Mouse (Mus musculus) kidney, adult 9 months (tissue): ENCODE measurements around the gene Acbd6.

Experiments used
- DNase-seq: peaks from one replicate; pipeline ENCODE4 v3.0.0; 2022

The Acbd6 gene

GRCm38 (mm10) chr1:155656321-155656720, 98.4 kb downstream of the Acbd6 start:
- DNase-seq, result no peak

- no peak for DNase-seq
Observed at GRCm38 (mm10) chr1:155663994-155664393, 106.1 kb downstream of the Acbd6 start.

DNA sequence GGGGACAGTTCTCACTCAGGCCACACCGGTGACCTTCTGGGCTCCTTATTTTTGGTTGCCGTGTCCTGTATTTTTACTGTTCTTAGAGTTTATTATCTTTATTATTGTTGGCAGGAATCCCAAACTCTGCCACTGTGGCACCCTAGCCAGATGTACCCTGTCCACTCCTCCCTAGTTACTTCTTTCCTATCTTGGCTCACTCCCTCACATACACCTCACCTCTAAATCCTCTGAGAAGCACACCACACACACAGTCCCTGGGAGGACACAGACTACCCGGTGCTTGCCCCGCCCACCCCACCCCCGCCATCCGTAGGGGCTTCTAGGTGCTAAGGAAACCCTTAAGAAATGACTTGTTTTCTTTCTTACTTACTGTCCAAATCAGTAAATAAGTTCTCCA, 117.7 kb downstream of the Acbd6 start:
- DNase-seq, result no peak

DNA sequence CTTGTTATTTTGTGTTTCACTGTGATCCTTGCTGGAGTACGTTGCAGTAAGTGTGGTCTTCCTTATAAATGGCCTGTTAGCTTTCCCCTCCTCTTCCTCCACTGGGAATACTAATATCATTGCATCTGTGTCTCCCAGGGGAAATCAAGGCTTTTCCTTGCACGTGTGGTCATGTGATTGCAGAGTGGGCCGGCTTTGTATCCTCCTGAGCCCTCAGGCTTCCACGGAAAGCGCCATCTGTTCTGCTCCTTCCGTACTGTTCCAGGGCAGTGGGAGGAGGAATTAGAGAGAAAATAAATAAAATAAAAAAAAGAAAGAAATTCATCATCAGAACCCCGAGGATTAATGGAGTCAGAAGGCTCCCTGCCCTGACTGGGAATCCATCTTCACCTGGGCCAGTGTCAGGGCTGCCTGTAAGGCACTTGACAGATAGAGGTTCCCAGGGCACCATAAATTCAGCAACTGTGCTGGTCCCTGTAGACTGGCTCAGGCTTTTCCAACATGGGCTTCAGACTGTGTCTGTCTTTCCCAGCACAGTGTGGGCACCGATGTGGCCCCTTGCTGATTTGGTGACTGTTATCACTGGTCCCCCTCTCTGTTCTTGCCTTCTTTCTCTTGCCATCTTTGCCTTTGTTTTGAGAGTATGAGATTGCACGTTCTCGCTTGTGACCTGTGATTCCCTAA, 123.3 kb downstream of the Acbd6 start:
- no peak for DNase-seq

GRCm38 (mm10) chr1:155686816-155687215, 128.9 kb downstream of the Acbd6 start:
- no peak for DNase-seq

DNA sequence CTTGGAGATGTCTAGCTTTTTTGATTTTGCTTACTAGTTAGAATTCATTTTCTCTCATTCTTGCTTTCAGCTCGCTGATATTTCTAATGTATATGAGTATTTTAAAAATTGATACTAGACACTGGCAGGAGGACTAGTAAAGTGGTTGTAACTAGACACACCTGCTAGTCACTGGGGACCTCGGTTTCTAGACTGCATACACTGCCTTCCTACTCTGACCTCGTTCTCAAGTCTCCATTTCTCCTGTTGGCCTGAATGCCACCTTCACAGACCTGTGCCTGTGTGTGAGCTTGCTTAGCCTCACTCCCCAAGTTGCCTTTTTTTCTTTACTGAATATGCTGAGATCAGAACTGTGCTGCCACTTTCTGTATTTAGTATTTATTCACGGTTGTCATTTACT, 131.2 kb downstream of the Acbd6 start:
- DNase-seq, result no peak

DNA sequence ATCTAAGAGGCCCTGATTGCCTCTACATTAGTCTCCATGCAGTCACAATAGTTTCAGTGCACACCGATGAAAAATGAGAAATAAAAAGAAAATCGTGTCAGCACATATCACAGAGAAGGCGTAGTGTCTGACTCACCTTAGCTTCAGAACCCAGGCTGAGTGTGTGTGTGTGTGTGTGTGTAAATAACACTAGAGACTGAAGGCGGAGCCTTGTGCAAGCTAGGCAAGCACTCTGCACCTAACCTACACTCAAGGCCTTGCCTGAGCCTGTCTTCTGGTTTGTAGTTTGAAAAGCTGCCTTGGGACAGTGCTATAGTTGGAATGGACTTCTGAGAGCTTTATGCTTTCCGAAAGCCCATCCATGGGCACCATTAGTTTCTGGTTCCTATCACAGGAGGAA, 131.6 kb downstream of the Acbd6 start:
- DNase-seq, result no peak

GRCm38 (mm10) chr1:155692230-155692629, 134.3 kb downstream of the Acbd6 start:
- DNase-seq, result no peak

DNA sequence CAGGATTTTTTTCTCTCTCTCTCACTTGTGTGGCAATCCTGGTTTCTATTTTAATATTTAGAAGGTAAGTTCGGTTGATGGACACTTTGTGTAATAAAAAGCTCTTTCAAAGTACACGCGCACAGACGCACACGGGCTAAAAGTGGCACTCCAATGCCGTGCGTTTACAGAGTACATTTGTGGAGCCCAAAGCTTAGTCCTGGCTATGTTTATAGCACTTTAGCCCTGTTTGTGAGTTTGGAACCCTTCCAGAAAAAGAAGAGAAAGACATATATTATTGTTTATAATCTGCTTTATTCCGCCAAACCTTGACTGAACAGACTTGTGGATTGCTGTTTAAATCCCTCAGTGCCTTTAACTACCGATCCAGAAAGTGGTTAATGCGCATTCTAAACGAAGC, 135.1 kb downstream of the Acbd6 start:
- DNase-seq, result no peak

GRCm38 (mm10) chr1:155693443-155693842, 135.5 kb downstream of the Acbd6 start:
- no peak for DNase-seq

DNA sequence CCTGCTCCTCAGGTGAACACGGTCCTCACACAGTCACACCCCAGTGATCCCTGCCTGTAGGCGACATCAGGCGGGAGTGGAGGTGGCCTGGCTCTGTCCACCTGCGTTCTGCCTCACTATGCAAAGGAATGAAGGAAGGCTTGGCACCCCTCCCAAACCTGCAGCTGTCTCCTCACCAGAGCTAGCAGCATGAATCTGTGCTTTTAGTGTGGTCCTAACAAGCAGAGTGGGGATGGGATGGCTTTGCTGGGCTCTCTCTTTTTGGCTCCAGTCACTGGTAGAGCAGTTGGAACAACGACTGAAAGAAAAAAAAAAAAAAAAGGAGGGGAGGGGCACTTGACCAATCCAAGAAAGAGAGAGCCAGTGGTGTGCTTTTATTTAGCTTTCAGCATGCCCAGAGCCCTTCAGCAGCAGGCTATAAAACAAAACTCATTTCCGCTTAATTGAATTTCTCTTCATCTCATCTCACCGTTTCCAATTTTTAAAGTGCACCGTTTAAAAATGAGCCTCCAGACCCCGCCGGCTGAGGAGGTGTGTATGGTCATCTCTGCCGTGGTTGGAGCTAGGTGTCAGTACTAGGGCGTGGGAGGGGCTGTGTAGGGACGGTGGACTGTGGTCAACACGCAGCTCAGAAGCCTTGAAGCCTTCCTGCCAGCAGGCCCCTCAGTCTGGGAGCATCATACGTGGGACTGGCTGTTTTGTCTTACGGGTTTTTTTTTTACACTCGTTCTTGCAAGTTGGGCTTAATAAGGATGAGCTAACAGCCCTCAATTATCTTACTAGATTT, 140.6 kb downstream of the Acbd6 start:
- peak; percentile 5 for DNase-seq

- no peak for DNase-seq
Observed at GRCm38 (mm10) chr1:155700886-155701285, 143.0 kb downstream of the Acbd6 start.

DNA sequence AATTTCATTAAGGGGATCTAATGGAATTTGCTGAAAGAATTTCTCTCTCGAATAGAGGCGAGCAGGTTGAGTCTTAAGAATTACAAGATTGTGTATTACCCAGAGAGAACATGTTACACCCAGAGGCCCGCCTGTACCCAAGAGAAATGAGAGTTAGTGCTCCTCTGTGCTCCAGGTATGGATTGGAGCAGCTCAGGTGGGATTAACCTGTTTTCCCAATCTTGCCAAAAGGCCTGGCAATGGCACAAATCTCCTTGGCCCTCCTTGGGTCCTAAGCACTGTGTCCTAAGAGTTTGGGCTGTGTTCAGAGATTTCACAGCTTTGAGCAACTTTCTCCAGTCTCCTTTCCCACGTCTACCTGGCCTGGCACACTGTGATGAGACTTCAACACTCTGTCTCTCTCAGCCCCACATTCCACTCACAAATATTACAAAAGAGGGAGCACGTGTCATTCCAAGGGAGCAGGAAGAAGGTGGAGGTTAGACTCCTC, 145.3 kb downstream of the Acbd6 start:
- DNase-seq, result no peak

- no peak for DNase-seq
Observed at GRCm38 (mm10) chr1:155704182-155704581, 146.3 kb downstream of the Acbd6 start.

GRCm38 (mm10) chr1:155713306-155713705, 155.4 kb downstream of the Acbd6 start:
- no peak for DNase-seq

DNA sequence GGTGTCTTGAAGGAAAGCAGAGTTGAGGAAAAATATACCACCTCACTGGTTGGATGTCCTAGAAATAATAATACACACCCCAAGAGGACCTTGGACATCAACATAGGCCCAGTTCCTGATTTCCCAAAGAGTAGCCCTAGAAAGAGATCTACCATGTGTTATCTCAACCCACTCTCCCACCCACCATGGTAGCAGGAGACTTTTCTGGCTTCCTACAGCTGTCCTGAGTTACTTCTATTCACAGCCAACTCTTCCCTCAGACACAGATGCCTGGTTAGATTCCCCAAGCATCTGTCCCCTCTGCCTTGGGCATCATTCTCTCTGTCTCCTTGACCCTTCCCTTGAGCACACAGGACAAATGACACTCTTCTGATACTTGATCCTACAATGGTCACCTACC, 157.4 kb downstream of the Acbd6 start:
- no peak for DNase-seq

- DNase-seq, result no peak
Observed at GRCm38 (mm10) chr1:155717301-155717700, 159.4 kb downstream of the Acbd6 start.

DNA sequence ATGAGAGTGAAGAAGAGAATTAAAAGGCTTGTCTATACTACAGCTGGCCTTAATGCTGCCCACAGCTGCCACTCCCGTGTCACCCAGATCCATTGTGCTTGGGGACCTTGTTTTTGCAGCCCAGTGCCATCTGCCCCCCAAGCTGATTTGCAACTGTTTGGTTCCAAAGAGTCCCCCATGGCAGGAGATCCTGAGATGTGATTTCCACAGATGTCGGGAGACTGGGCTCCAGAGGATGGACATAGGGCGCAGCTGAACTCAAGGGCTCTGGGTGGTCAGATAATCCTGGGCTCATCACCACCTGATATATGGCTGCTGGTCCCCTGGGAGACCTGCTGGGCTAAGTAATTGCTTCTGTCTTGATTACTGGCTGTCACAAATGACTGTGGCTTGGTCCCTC, 160.9 kb downstream of the Acbd6 start:
- no peak for DNase-seq

DNA sequence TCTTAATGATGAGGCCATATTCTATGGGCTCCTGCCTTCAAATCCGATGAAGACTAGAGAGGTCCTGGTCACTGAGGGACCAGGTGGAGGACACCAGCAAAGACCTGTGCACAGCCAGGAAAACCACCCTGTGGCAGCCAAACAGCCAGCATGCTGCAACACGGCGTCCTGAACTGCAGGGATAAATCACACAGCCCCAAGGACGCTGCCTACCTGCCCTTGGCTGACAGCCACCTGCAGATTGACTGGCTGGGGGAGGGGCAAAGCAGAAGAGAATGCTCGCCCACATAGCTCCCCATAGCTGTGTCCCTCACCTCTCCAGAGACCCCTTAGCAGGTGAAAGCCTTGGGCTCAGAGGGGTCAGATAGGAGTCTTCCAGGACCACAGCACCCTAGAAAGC, 162.1 kb downstream of the Acbd6 start:
- no peak for DNase-seq

GRCm38 (mm10) chr1:155721443-155721842, 163.5 kb downstream of the Acbd6 start:
- DNase-seq, result peak; percentile 33

DNA sequence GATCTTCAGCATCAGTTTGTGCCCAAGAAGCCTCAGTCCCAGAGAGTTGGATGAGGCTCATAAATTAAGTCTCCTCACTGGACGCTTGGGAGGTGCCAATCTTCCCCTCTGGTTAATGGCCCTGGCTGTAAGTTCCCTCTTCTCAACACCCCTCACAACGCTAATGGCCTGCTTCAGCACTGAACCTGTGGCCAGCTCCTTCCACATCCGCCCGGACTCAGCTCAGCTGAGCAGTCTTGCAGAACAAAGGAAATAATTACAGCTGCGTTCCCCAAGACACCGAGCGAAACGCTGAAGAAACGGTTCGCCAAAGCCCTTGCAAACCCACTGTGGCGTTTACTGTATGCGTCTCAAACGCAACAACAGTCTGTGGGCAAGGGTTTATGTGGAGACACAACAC, 164.3 kb downstream of the Acbd6 start:
- peak; percentile 34 for DNase-seq

DNA sequence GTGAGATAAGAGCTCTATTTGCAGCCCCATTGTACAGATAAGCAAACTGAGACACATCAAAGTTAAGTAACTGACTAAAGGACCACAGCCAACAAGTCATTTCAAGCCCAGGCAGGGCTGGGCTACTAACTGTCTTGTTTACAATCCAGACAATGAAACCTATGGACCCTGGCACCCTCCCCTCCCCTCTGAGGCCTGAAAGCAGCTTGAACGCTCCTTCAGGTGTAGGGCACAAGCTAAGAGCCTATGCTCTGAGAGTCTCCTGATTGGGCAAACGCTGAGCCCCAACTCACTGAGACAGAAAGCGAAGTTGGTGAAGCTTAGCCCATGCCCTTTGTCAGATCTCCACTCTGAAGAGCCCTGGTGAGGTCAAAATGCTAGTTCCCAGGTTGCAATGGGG, 166.4 kb downstream of the Acbd6 start:
- no peak for DNase-seq

DNA sequence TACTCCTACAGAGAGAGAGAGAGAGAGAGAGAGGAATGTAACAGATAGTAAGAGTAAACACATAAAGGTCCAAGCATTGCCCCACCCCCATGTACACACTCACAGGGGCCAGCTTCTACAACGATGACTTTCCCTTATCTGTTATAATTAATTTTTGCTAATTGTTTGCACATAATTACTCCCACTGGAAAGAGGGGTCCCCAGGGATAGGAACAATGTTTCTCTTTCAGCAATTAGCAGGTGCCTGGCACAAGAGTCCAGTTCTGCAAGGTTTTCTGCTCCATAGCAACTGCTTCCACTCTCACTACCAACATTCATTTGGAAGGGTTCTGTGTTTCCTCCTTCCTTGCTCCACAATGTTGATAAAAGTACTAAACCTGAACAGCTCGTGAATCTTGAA, 168.0 kb downstream of the Acbd6 start:
- DNase-seq, result no peak

- DNase-seq, result no peak
Observed at GRCm38 (mm10) chr1:155727830-155728229, 169.9 kb downstream of the Acbd6 start.
